Mouse (Mus musculus) right cerebral cortex, postnatal 36 days (tissue): Measurements from ENCODE around the gene Mcrip1.
"Not testable (repeated sequence)": the region's sequence is repeated elsewhere in the genome, so short reads cannot be mapped to it uniquely, and the experiment has no call there.

Experiments
- DNase-seq, 2 experiments: peaks; one replicate each; pipeline ENCODE4 v3.0.0; 2022; ENCODE audit warnings: low spot score in 2 of 2, mixed read lengths in 1 of 2

Gene Mcrip1

GRCm38 (mm10) chr11:120549168-120549945, at the start of gene Mcrip1:
TSS of gene Mcrip1 (minus strand) at chr11:120549727.
- peak; percentile 89 to 90 for DNase-seq

- no peak for DNase-seq
Measured at GRCm38 (mm10) chr11:120598990-120599549, 49.5 kb upstream of the Mcrip1 start.

GRCm38 (mm10) chr11:120598283-120598989, 48.9 kb upstream of the Mcrip1 start, which contains the start of the genes Alyref and Anapc11:
TSS of gene Alyref (minus strand) at chr11:120598365.
TSS of gene Anapc11 (plus strand) at chr11:120598421.
- DNase-seq = peak; percentile 90 to 92

- no peak for DNase-seq
Measured at GRCm38 (mm10) chr11:120597240-120598235, 48.0 kb upstream of the Mcrip1 start.

DNA sequence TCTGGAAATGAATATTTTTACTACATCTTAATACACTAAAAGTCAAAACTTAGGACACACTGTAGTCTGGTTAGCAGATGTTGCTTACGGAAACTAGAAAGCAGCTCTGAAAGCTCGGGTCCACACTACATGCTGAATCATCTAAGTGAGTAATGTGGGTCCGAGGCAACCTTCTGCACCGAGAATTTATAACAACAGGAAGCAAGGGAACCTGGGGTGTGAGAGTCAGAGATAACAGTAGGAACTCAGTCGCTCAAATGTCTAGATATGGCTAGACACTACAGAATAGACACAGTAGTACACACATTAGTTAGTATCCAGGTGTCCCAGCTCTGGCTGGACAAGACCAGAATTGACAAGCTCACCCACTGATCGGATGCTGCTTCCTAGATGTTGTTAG, 39.0 kb upstream of the Mcrip1 start:
- DNase-seq = no peak

GRCm38 (mm10) chr11:120583937-120584336, 34.4 kb upstream of the Mcrip1 start:
- no peak for DNase-seq

GRCm38 (mm10) chr11:120582982-120583293, 33.4 kb upstream of the Mcrip1 start:
- DNase-seq = not testable (repeated sequence)

GRCm38 (mm10) chr11:120582268-120582981, 32.9 kb upstream of the Mcrip1 start:
- DNase-seq = no peak

DNA sequence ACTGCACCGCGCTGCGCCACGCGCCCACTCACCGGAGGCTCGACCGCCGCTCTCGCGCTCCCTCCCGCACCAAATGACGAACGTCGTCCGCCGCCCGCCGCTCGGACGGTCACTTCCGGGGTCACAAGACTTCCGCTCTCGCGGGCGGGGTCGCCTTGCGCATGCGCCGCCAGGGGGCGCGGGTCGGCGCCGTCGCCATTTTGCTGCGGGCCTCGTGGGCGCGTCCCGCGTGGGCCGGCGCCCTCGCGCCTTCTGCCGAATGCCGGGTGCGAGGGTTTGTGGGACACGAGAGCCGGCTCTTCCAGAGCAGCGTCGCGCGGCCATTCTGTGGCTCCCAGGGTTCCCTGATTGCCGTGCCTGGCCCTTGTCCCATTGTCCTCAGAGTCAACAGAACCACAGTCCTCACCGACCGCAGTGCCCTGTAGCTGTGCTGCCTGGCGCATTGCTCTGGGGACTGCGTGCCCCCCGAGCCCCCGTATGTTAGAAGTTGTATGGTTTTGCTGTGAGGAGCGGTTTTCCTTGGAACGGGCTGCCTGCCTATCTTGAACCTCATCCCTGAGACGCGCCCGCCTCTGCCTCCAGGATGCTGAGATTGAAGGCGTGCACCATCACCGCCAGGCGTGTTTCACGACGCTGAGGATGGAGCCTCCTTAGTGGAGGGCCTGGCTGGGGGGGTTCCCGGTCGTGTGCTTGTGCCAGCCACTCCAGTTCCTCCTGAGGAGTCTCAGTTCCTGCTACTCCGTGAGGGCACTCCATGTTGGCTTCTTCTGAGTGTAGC, 32.2 kb upstream of the Mcrip1 start, which contains the start of gene Arhgdia:
Gene Arhgdia, minus strand, starts transcription at position 135 of the 778 bp plus-strand sequence.
- peak; percentile 78 to 84 for DNase-seq

- peak in 1 of 2 experiments; percentile 17 for DNase-seq
Measured at GRCm38 (mm10) chr11:120580871-120581331, 31.4 kb upstream of the Mcrip1 start.

DNA sequence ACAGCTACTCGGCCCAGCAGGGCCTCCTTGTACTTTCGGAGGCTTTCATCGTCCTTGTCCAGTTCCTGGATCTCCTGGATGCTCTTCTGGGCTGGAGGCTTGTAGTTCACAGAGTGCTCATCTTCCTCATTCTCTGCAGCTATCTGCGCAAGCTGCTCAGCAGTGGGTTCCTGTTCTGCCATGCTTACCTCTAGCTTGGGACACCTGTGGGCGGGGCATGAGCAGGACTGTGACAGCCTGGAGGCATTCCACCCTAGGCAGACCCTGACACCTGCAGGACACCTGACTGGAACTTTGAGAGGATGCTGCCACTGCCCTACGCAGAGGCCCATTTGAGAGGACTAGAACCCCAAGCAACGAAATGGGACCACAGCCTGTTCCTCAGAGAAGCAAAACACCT, 30.7 kb upstream of the Mcrip1 start:
- DNase-seq = peak in 1 of 2 experiments; percentile 4

DNA sequence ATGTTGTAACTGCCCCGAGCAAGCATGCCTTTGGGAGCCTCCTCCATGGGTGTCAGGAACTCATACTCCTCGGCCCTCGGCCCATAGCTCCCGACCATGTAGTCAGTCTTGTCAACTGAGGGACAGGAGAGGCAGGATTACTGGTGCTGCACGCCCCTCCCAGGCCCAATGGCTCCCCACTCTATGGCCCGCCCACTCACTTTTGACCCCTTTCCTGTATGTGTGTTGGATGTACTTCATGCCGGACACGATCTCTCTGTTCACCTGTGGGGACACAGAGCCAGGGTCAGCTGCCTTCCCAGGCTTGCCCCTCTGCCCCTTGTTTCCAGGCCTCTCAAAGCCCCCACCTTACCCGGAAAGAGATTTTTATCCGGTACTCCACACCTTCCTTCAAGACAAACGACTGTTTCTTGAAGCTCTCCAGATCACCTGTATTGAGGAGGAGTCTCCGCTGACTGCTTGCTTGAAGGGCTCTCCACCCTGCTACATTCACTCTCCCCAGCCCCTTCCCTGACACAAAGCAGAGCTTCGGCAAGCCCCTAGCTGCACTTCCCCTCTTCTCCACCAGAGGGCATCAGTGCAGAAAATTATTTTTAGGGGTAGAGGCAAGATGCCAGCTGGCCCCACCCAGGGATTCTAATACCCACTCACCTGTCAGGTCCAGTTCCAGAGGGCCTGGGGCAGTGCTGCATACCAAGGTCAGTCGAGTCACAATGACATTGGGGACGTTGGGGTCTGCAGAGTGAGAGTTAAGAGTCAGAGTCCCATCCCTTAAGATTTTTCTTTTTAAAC, 30.0 kb upstream of the Mcrip1 start:
- no peak for DNase-seq

- DNase-seq = no peak
Measured at GRCm38 (mm10) chr11:120578694-120579243, 29.2 kb upstream of the Mcrip1 start.

- DNase-seq = no peak
Measured at GRCm38 (mm10) chr11:120578024-120578693, 28.6 kb upstream of the Mcrip1 start.

DNA sequence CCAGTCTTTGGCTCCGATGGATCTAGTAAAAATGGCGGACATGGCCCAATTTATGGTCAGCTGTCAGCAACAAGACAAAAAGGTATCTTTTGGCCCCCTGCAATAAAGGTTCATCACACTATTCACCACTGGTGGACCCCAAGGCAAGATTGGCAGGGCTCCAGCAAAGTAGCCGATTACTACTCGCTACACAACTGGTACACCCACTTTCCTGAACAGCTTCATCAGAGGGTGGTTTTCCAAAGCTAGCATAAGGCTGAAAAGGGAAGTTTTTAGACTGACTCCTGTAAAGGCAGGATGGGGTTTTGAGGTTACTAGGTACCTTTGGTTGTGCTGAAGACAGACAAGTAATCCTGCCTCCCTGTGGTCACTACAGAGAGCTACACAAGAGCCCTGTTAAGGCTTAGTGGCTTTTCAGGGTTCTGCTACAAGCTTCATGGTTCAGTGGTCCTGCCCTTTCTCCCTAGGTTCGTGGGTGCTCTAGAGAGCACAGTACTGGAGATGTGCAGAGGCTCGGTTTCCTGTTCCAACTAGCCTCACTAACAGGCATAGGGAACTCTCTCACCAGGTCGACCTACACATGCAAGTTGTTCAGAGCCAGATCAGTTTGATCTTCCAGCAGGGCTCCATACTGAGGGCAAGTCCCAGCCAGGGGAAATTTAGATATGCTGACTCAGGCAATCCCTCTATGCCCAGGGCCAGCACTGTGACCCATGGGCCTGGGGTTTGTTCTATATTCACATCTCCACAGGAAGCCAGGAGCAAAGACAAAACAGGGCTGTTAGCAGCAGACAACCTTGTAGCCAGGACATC, 27.9 kb upstream of the Mcrip1 start:
- DNase-seq = no peak

DNA sequence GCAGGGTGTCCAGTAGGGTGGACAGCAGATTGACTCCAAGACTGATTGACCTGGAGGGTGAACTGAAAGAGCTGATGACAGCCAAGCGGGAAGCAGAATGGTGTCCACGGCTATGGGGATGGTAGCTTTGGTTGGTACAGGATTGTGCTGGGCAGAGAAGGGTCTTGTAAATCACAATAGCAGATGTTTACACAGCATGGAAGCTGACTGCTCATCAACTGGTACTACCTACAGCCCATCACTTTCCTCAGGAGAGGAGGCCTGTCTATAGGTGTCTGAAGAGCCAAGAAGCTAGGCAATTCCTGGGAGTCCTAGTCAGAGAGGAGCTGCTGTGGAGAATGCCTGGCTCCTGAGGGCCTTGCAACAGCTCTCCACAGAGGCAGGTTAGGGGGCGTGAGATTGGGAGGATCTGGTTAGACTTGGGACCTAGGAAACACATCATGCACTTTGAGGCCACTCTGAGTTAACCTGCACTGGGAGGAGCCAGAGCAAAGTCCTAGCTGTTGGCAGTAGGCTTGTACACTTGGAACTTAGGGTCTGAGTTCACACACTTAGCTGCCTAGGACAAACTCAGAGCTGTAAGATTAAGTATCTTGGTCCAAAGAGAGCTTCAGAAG, 26.9 kb upstream of the Mcrip1 start:
- no peak for DNase-seq

DNA sequence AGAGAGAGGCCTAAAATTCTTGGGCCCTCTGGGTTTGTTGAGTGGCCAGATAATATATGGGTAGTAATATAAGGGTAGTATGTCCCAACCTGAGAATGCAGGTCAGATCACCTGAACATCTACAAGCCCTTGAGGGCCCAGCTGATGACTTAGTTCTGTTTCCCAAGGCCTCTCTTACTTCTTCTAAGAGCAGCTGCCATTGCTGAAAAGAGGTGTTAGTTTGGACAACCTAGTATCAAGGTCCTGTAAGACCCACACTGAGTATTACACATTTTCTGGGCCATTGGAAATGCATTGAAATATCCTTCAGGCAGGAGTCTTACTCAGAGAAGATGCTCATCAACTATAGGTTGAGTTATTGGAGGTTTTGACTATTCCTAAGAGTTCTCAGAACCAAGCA, 26.4 kb upstream of the Mcrip1 start:
- DNase-seq = no peak
